In the genomic region with DNA sequence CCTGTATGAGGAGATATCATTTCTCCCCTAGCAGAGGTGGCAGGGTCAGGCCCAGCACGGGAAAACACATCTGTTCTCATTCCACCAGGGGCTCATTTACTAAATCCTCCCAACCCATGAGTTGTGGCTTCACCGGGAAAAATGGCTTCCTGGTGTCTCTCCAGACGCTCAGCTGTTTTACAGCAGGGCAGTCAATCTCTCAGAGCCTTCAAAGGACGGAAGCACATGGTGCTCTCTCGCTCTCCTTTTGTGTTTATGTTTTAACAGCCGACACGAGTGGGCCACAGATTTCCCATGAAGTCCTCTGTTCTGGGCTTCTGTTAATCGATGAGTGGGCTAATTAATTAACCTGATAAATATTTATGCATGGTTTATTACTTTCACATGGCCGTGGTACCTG, we compare ENCODE assay signal across 16 mouse cellular contexts.
"Had no signal": no experiment of that assay in that cellular context is flagged by ENCODE, and none has a peak within 500 bp of the region (broad histone marks: within the 10 kb centered on the region; RNA-seq: fewer than 3 reads in every experiment).

No protein-coding gene starts in this region.

- H3K4me1 ChIP-seq: intestine, embryonic 15.5 days; limb, embryonic 12.5 days; liver, embryonic 13.5 days; lung, embryonic 15.5 days had no signal

- H3K27me3 ChIP-seq: kidney, embryonic 15.5 days; liver, embryonic 13.5 days; lung, embryonic 15.5 days had no signal

- H3K4me3 ChIP-seq: intestine, embryonic 15.5 days; kidney, embryonic 15.5 days; limb, embryonic 12.5 days; liver, embryonic 13.5 days; lung, embryonic 15.5 days; midbrain, embryonic 10.5 days; myocyte had no signal

- H3K36me3 ChIP-seq: intestine, embryonic 15.5 days; kidney, embryonic 15.5 days; limb, embryonic 12.5 days; liver, embryonic 13.5 days; lung, embryonic 15.5 days; midbrain, embryonic 10.5 days had no signal

- DNase-seq: kidney, adult 2 months; kidney, postnatal 36 days; liver; liver, embryonic 13.5 days; liver, postnatal 0 days; lung, postnatal 14 days; midbrain, embryonic 14.5 days; right cerebral cortex, postnatal 4 days; thymus, postnatal 36 days had no signal

- H3K9ac ChIP-seq: intestine, embryonic 15.5 days; kidney, embryonic 15.5 days; limb, embryonic 12.5 days; liver, embryonic 13.5 days; liver, postnatal 0 days; lung, embryonic 15.5 days had no signal

- H3K4me2 ChIP-seq: intestine, embryonic 15.5 days; kidney, embryonic 15.5 days; limb, embryonic 12.5 days; liver, embryonic 13.5 days; lung, embryonic 15.5 days had no signal

- H3K9me3 ChIP-seq: intestine, embryonic 15.5 days; kidney, embryonic 15.5 days; limb, embryonic 12.5 days; liver, embryonic 13.5 days; lung, embryonic 15.5 days; midbrain, embryonic 10.5 days had no signal

- ATAC-seq: intestine, embryonic 15.5 days; liver, postnatal 0 days had no signal

- H3K27ac ChIP-seq: intestine, embryonic 15.5 days; kidney, embryonic 15.5 days; limb, embryonic 12.5 days; liver, embryonic 13.5 days; lung, embryonic 15.5 days; macrophage; midbrain, embryonic 10.5 days had no signal
